39 mouse cellular contexts compared by ENCODE assay signal in genomic region chr1:175950421-175950820, GRCm38 (mm10). TPM values are rescaled to one million over a fixed set of nuclear protein-coding genes. Genes with fewer than 3 reads are reported as not detected.
"Had no signal": no experiment of that assay in that cellular context is flagged by ENCODE, and none has a peak within 500 bp of the region (broad histone marks: within the 10 kb centered on the region; RNA-seq: fewer than 3 reads in every experiment).

No protein-coding gene starts in this region.

- H3K36me3 ChIP-seq: heart, embryonic 10.5 days; heart, embryonic 12.5 days; hindbrain, embryonic 13.5 days; hindbrain, embryonic 15.5 days; limb, embryonic 15.5 days; liver, embryonic 12.5 days had no signal

- H3K4me2 ChIP-seq: heart, embryonic 12.5 days; hindbrain, embryonic 13.5 days; hindbrain, embryonic 15.5 days; limb, embryonic 15.5 days; liver, embryonic 12.5 days had no signal

- H3K4me3 ChIP-seq: gastrocnemius, adult 2 months; heart, embryonic 10.5 days; heart, embryonic 12.5 days; hindbrain, embryonic 13.5 days; hindbrain, embryonic 15.5 days; limb, embryonic 15.5 days; liver, embryonic 12.5 days had no signal

- H3K27me3 ChIP-seq: heart, embryonic 12.5 days; hindbrain, embryonic 13.5 days; hindbrain, embryonic 15.5 days; limb, embryonic 15.5 days; liver, embryonic 12.5 days had no signal

- H3K9ac ChIP-seq: heart, embryonic 12.5 days; hindbrain, embryonic 13.5 days; hindbrain, embryonic 15.5 days; limb, embryonic 15.5 days; liver, embryonic 12.5 days; liver, embryonic 14.5 days had no signal

- H3K9me3 ChIP-seq: heart, embryonic 10.5 days; heart, embryonic 12.5 days; hindbrain, embryonic 13.5 days; hindbrain, embryonic 15.5 days; limb, embryonic 15.5 days; liver, embryonic 12.5 days had no signal

- ATAC-seq: hindbrain, postnatal 0 days; intestine, embryonic 16.5 days; liver, embryonic 12.5 days had no signal

- DNase-seq: gastrocnemius, adult 2 months; gastrocnemius, postnatal 10 days; gastrocnemius, postnatal 25 days; heart, adult 18-20 months; heart, postnatal 10 days; heart, postnatal 36 days; kidney, adult 11 months; kidney, adult 2 months; kidney, adult 9 months; kidney, postnatal 14 days; kidney, postnatal 36 days; layer of hippocampus, adult 9-11 months; layer of hippocampus, postnatal 36 days; left cerebral cortex, postnatal 4 days; lung, adult 18-20 months had no signal

- H3K27ac ChIP-seq: gastrocnemius, adult 2 months; heart, embryonic 10.5 days; hindbrain, embryonic 13.5 days; hindbrain, embryonic 15.5 days; hindbrain, postnatal 0 days; kidney, postnatal 0 days; limb, embryonic 15.5 days; liver, embryonic 12.5 days; liver, embryonic 14.5 days had no signal

- H3K4me1 ChIP-seq: heart, embryonic 10.5 days; heart, embryonic 12.5 days; hindbrain, embryonic 15.5 days; limb, embryonic 15.5 days; liver, embryonic 12.5 days had no signal

RNA-seq across cellular contexts. Expression of gene Rbm8a2, which starts 28.5 kb away (rescaled TPM):
- total RNA-seq: gastrocnemius, adult 2 months; gastrocnemius, postnatal 25 days; heart, adult 18-20 months; heart, adult 8-10 months; heart, postnatal 10 days; heart, postnatal 36 days; hindbrain, postnatal 0 days; layer of hippocampus, adult 18-20 months; layer of hippocampus, adult 8-10 months; layer of hippocampus, postnatal 14 days; layer of hippocampus, postnatal 36 days; left cerebral cortex, adult 18-20 months; liver, adult 2 months had no signal
- polyA plus RNA-seq: gonadal fat pad, adult 2 months; kidney, adult 2 months; liver, adult 2 months had no signal

RNA-seq across cellular contexts. Expression of gene Gm38100, which starts 30.3 kb away (rescaled TPM):
- total RNA-seq: gastrocnemius, adult 2 months; gastrocnemius, postnatal 10 days; gastrocnemius, postnatal 25 days; heart, adult 18-20 months; heart, adult 8-10 months; heart, postnatal 10 days; heart, postnatal 36 days; hematopoietic stem cell, adult 5-6 weeks; hindbrain, postnatal 0 days; layer of hippocampus, adult 18-20 months; layer of hippocampus, adult 8-10 months; layer of hippocampus, postnatal 14 days; layer of hippocampus, postnatal 36 days; left cerebral cortex, adult 18-20 months; left cerebral cortex, adult 8-10 months; left cerebral cortex, postnatal 10 days; left cerebral cortex, postnatal 25 days; left cerebral cortex, postnatal 4 days; liver, adult 2 months had no signal
- polyA plus RNA-seq: gonadal fat pad, adult 2 months; heart, embryonic 12.5 days; hindbrain, embryonic 11.5 days; hindbrain, embryonic 13.5 days; hindbrain, embryonic 15.5 days; hindbrain, postnatal 0 days; kidney, adult 2 months; kidney, postnatal 0 days; large intestine, adult 2 months; limb, embryonic 15.5 days; liver, adult 2 months; liver, embryonic 12.5 days; liver, embryonic 14.5 days; liver, embryonic 16.5 days had no signal
